Mouse (Mus musculus): ENCODE data around the gene Lyplal1. TPM values are rescaled to one million over a fixed set of nuclear protein-coding genes. Genes with fewer than 3 reads are reported as not detected.

The Lyplal1 gene
- total RNA-seq (2018; cell fraction: chromatin; rRNA removed) = 1 to 10 TPM in 6 of 26 experiments, under 1 TPM in 6, not detected in 14; 0.38 to 2.3 (median 0.91) TPM
- total RNA-seq (2018; cell fraction: cytosol; rRNA removed) = 1 to 10 TPM in 25 of 26 experiments, under 1 TPM in 1; 0.96 to 2.8 (median 1.7) TPM
- 1 to 10 TPM in 12 of 26 experiments, under 1 TPM in 9, not detected in 5; 0.31 to 3.2 (median 1.1) TPM for total RNA-seq (2018; cell fraction: nucleus; rRNA removed)
- 2.3 to 2.9 TPM (median 2.6 TPM) in 3 replicates for polyA plus RNA-seq (2018)

- Histone ChIP-seq H3K79me2 (ENCODE audit: inconsistent target) (no peaks in the 10 kb centered on the region), H3K4me3 (ENCODE audit: inconsistent target) (peak within 1 kb of the TSS; percentile 45), H3K27ac (no peak within 1 kb of the TSS), H3K36me3 (ENCODE audit: inconsistent target) (no peaks in the 10 kb centered on the region)
- 5% methylated on average over 42 of the region's 44 CpGs for WGBS (ENCODE audit: missing documents)
Measured at GRCm38 (mm10) chr1:186116701-186117488, at the start of gene Lyplal1. Lyplal1 (minus strand) TSS chr1:186117310.

GRCm38 (mm10) chr1:186163616-186164015, 46.5 kb upstream of the Lyplal1 start:
- H3K27ac ChIP-seq = no peak overlapping the region
- H3K4me3 ChIP-seq (ENCODE audit: inconsistent target) = no peak overlapping the region
- 61% methylated on average over 2 of the region's 2 CpGs for WGBS (ENCODE audit: missing documents)
- no peaks in the 10 kb centered on the region for H3K79me2 ChIP-seq (ENCODE audit: inconsistent target)
- H3K36me3 ChIP-seq (ENCODE audit: inconsistent target) = no peaks in the 10 kb centered on the region

- Histone ChIP-seq H3K79me2 (ENCODE audit: inconsistent target) (no peaks in the 10 kb centered on the region), H3K4me3 (ENCODE audit: inconsistent target) (no peak overlapping the region), H3K36me3 (ENCODE audit: inconsistent target) (no peaks in the 10 kb centered on the region), H3K27ac (no peak overlapping the region)
- 87% methylated on average over 12 of the region's 12 CpGs for WGBS (ENCODE audit: missing documents)
Measured at GRCm38 (mm10) chr1:186163206-186163605, 46.1 kb upstream of the Lyplal1 start.

- H3K27ac ChIP-seq = no peak overlapping the region
- no peaks in the 10 kb centered on the region for H3K79me2 ChIP-seq (ENCODE audit: inconsistent target)
- 85% methylated on average over 5 of the region's 5 CpGs for WGBS (ENCODE audit: missing documents)
- no peak overlapping the region for H3K4me3 ChIP-seq (ENCODE audit: inconsistent target)
- no peaks in the 10 kb centered on the region for H3K36me3 ChIP-seq (ENCODE audit: inconsistent target)
Measured at GRCm38 (mm10) chr1:186150376-186150775, 33.3 kb upstream of the Lyplal1 start.

- H3K79me2 ChIP-seq (ENCODE audit: inconsistent target) = no peaks in the 10 kb centered on the region
- WGBS (ENCODE audit: missing documents) = 78% methylated on average over 6 of the region's 6 CpGs
- no peak overlapping the region for H3K27ac ChIP-seq
- no peak overlapping the region for H3K4me3 ChIP-seq (ENCODE audit: inconsistent target)
- H3K36me3 ChIP-seq (ENCODE audit: inconsistent target) = no peaks in the 10 kb centered on the region
Measured at GRCm38 (mm10) chr1:186145444-186145843, 28.3 kb upstream of the Lyplal1 start.

- no peaks in the 10 kb centered on the region for H3K36me3 ChIP-seq (ENCODE audit: inconsistent target)
- WGBS (ENCODE audit: missing documents) = 82% methylated on average over 2 of the region's 2 CpGs
- no peak overlapping the region for H3K4me3 ChIP-seq (ENCODE audit: inconsistent target)
- H3K27ac ChIP-seq = no peak overlapping the region
- no peaks in the 10 kb centered on the region for H3K79me2 ChIP-seq (ENCODE audit: inconsistent target)
Measured at GRCm38 (mm10) chr1:186140191-186140590, 23.1 kb upstream of the Lyplal1 start.

- H3K27ac ChIP-seq = no peak overlapping the region
- H3K4me3 ChIP-seq (ENCODE audit: inconsistent target) = no peak overlapping the region
- H3K79me2 ChIP-seq (ENCODE audit: inconsistent target) = no peaks in the 10 kb centered on the region
- WGBS (ENCODE audit: missing documents) = 89% methylated on average over 12 of the region's 12 CpGs
- no peaks in the 10 kb centered on the region for H3K36me3 ChIP-seq (ENCODE audit: inconsistent target)
Measured at GRCm38 (mm10) chr1:186137873-186138272, 20.8 kb upstream of the Lyplal1 start.

- Histone ChIP-seq H3K4me3 (ENCODE audit: inconsistent target) (no peak overlapping the region), H3K79me2 (ENCODE audit: inconsistent target) (no peaks in the 10 kb centered on the region), H3K27ac (no peak overlapping the region), H3K36me3 (ENCODE audit: inconsistent target) (no peaks in the 10 kb centered on the region)
- WGBS (ENCODE audit: missing documents) = 73% methylated on average over 6 of the region's 6 CpGs
Measured at GRCm38 (mm10) chr1:186136636-186137380, 19.7 kb upstream of the Lyplal1 start.

GRCm38 (mm10) chr1:186131465-186131864, 14.4 kb upstream of the Lyplal1 start:
- WGBS (ENCODE audit: missing documents) = 92% methylated on average over 3 of the region's 3 CpGs

GRCm38 (mm10) chr1:186128940-186129339, 11.8 kb upstream of the Lyplal1 start:
- Histone ChIP-seq H3K79me2 (ENCODE audit: inconsistent target) (no peaks in the 10 kb centered on the region), H3K36me3 (ENCODE audit: inconsistent target) (no peaks in the 10 kb centered on the region), H3K27ac (no peak overlapping the region), H3K4me3 (ENCODE audit: inconsistent target) (no peak overlapping the region)
- WGBS (ENCODE audit: missing documents) = 93% methylated on average over 8 of the region's 8 CpGs

More at GRCm38 (mm10) chr1:186131465-186131864, 14.4 kb upstream of the Lyplal1 start:
- Histone ChIP-seq H3K27ac (no peak overlapping the region), H3K36me3 (ENCODE audit: inconsistent target) (no peaks in the 10 kb centered on the region), H3K79me2 (ENCODE audit: inconsistent target) (no peaks in the 10 kb centered on the region), H3K4me3 (ENCODE audit: inconsistent target) (no peak overlapping the region)

GRCm38 (mm10) chr1:186126313-186126862, 9.3 kb upstream of the Lyplal1 start:
- Histone ChIP-seq H3K79me2 (ENCODE audit: inconsistent target) (no peaks in the 10 kb centered on the region), H3K4me3 (ENCODE audit: inconsistent target) (no peak overlapping the region), H3K27ac (no peak overlapping the region), H3K36me3 (ENCODE audit: inconsistent target) (no peaks in the 10 kb centered on the region)
- 85% methylated on average over 6 of the region's 6 CpGs for WGBS (ENCODE audit: missing documents)

GRCm38 (mm10) chr1:186123690-186124089, 6.6 kb upstream of the Lyplal1 start:
- no peak overlapping the region for H3K27ac ChIP-seq
- H3K4me3 ChIP-seq (ENCODE audit: inconsistent target) = no peak overlapping the region
- H3K36me3 ChIP-seq (ENCODE audit: inconsistent target) = no peaks in the 10 kb centered on the region
- no peaks in the 10 kb centered on the region for H3K79me2 ChIP-seq (ENCODE audit: inconsistent target)

GRCm38 (mm10) chr1:186119856-186120255, 2.7 kb upstream of the Lyplal1 start:
- H3K27ac ChIP-seq = no peak overlapping the region
- WGBS (ENCODE audit: missing documents) = 76% methylated on average over 5 of the region's 5 CpGs
- no peaks in the 10 kb centered on the region for H3K36me3 ChIP-seq (ENCODE audit: inconsistent target)
- H3K79me2 ChIP-seq (ENCODE audit: inconsistent target) = no peaks in the 10 kb centered on the region
- no peak overlapping the region for H3K4me3 ChIP-seq (ENCODE audit: inconsistent target)

- WGBS (ENCODE audit: missing documents) = 90% methylated on average over 5 of the region's 7 CpGs
Measured at GRCm38 (mm10) chr1:186116086-186116600, 967 bp downstream of the Lyplal1 start.

More at GRCm38 (mm10) chr1:186116086-186116600, 967 bp downstream of the Lyplal1 start:
- Histone ChIP-seq H3K4me3 (ENCODE audit: inconsistent target) (no peak overlapping the region), H3K27ac (no peak overlapping the region), H3K79me2 (ENCODE audit: inconsistent target) (no peaks in the 10 kb centered on the region), H3K36me3 (ENCODE audit: inconsistent target) (no peaks in the 10 kb centered on the region)
